Mouse (Mus musculus) stomach, postnatal 0 days (tissue): ENCODE data around the gene Tspyl2. TPM values are rescaled to one million over a fixed set of nuclear protein-coding genes. Genes with fewer than 3 reads are reported as not detected.
"Not testable (repeated sequence)": the region's sequence is repeated elsewhere in the genome, so short reads cannot be mapped to it uniquely, and the experiment has no call there.

Experiments
- ATAC-seq: fragments of 200-750 bp; cut with Nextera tagmentation; 2 replicates; pipeline ENCODE4 v1.8.0; 2017; ENCODE audit not compliant: low FRiP score, low TSS enrichment
- DNase-seq: peaks from one replicate; pipeline ENCODE4 v3.0.0-alpha.2; 2016; ENCODE audit warnings: low spot score
- H3K27ac ChIP-seq: fragments of 300-500 bp; sonication (generic); replicated peaks from 2 replicates; pipeline ENCODE4 v1.5.1; 2014; ENCODE audit warnings: mild to moderate bottlenecking, control low read depth
- H3K27me3 ChIP-seq: fragments of 300-500 bp; sonication (generic); 2 replicates; pipeline ENCODE4 v1.6.1; 2014; ENCODE audit warnings: low read length; ENCODE audit not compliant: control insufficient read depth, insufficient read depth
- H3K36me3 ChIP-seq: fragments of 300-500 bp; sonication (generic); 2 replicates; pipeline ENCODE4 v1.6.1; 2014; ENCODE audit warnings: low read length, mixed read lengths; ENCODE audit not compliant: control insufficient read depth, insufficient read depth
- H3K4me1 ChIP-seq: fragments of 300-500 bp; sonication (generic); replicated peaks from 2 replicates; pipeline ENCODE4 v1.6.1; 2014; ENCODE audit warnings: antibody characterized with exemption; ENCODE audit not compliant: control insufficient read depth, insufficient read depth
- H3K4me2 ChIP-seq: fragments of 300-500 bp; sonication (generic); replicated peaks from 2 replicates; pipeline ENCODE4 v1.6.1; 2014; ENCODE audit warnings: low read depth, mild to moderate bottlenecking, control low read depth, moderate library complexity
- H3K4me3 ChIP-seq: fragments of 300-500 bp; sonication (generic); 2 replicates; pipeline ENCODE4 v1.5.1; 2014; ENCODE audit warnings: low read depth, low read length, control low read depth
- H3K9ac ChIP-seq: fragments of 300-500 bp; sonication (generic); 2 replicates; pipeline ENCODE4 v1.6.1; 2014; ENCODE audit warnings: mild to moderate bottlenecking, low read length, control low read depth, mixed read lengths
- H3K9me3 ChIP-seq: fragments of 300-500 bp; sonication (generic); 2 replicates; pipeline ENCODE4 v1.6.1; 2016; ENCODE audit warnings: low read length; ENCODE audit not compliant: control insufficient read depth
- CTCF ChIP-seq: IDR thresholded peaks from 2 replicates; pipeline ENCODE4 v1.5.1; 2016; ENCODE audit warnings: antibody characterized with exemption, low read depth, mild to moderate bottlenecking, moderate library complexity
- EP300 ChIP-seq: optimal IDR thresholded peaks from 2 replicates; pipeline ENCODE3; 2016; ENCODE audit warnings: antibody characterized with exemption
- WGBS: fragments of 180-500 bp; shearing (Covaris S2); extraction: QIAGEN DNeasy Blood & Tissue Kit; methylation state at CpG from one replicate; pipeline ENCODE4 v1.1.7; 2014; 5-methylcytosine and 5-hydroxymethylcytosine counted together
- polyA plus RNA-seq: library from polyadenylated mRNA; unstranded; fragments of >200 nt; fragmentation: Nextera tagmentation; extraction: Ambion mirVana; gene quantifications from 2 replicates; pipeline ENCODE4 v1.2.1, GENCODE M21; 2015

The Tspyl2 gene
- polyA plus RNA-seq, 1 experiment from 2014 or later: 12.3 TPM

DNA sequence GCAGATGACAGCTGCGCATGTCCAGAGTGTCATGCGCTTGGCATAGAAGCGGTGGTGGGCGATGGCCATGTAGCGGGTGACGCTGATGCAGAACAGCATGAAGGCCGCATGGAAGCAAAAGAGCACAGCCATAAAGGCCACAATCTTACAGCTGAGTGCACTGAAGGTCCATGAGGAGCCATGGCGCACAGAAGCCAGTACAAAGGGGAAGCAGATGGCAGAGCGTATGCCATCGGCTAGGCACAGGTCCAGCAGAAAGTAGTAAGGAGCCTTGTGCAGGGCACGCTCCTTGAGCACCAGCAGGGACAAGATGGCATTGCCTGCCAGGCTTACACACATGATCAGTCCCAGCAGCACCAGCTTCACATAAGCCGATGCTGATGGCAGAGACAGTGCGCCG lies 4.8 kb upstream of the Tspyl2 start:
- Histone ChIP-seq H3K9me3 (no peaks in the 10 kb centered on the region), H3K27me3 (no peaks in the 10 kb centered on the region; the same call in 1 of the 2 replicates), H3K36me3 (no peaks in the 10 kb centered on the region), H3K4me2 (no peak overlapping the region), H3K9ac (no peak overlapping the region), H3K4me1 (no peaks in the 10 kb centered on the region), H3K27ac (no peak overlapping the region), H3K4me3 (no peak overlapping the region)
- ATAC-seq: no peak
- no peak for DNase-seq
- no peak for TF ChIP-seq EP300
- no peak for TF ChIP-seq CTCF
- WGBS: 96% methylated on average over 14 of the region's 14 CpGs

DNA sequence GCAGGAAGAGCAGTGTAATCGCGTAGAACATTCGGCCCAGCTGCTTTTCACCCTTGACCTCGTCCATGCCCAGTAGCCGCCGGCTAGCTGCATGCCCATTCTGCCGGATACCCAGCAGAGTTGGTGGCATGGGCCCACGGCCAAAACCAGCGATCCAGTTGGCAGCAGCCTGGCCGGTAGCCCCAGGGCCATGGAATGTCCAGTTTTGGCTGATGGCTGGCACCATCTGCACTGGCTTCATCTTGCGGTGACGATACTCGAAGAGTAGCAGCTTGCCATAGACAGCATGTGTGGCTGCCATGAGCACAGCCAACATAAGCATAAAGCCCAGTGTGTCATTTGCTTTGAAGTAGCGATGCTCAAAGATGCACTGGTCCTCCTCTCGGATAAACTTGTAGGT lies 4.4 kb upstream of the Tspyl2 start:
- no peak for TF ChIP-seq EP300
- TF ChIP-seq CTCF: no peak
- no peaks in the 10 kb centered on the region; the same call in 1 of the 2 replicates for H3K27me3 ChIP-seq
- H3K27ac ChIP-seq: no peak overlapping the region
- no peaks in the 10 kb centered on the region for H3K9me3 ChIP-seq
- ATAC-seq: no peak
- H3K4me1 ChIP-seq: no peaks in the 10 kb centered on the region
- no peak for DNase-seq
- H3K9ac ChIP-seq: no peak overlapping the region
- 88% methylated on average over 15 of the region's 15 CpGs for WGBS
- H3K4me3 ChIP-seq: no peak overlapping the region
- H3K36me3 ChIP-seq: no peaks in the 10 kb centered on the region
- H3K4me2 ChIP-seq: no peak overlapping the region

DNA sequence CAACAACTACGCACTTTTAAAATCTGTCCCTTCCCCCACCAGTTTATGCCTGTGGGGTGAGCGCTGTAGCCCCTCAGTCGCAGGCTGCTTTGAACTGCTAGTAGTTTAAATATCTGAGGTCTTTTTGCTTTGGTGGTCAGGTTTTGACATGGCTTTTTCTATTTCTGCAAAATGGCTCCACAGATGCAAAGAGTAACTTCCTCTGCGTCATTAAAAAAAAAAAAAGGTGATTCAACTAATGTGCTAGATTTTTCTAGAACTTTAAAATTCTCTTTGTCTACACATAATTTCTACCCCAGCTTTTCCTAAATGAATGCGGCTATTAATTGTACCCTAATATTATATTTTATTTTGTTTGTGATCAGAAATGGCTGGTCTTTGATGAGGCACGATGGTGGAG lies 678 bp upstream of the Tspyl2 start:
- no peaks in the 10 kb centered on the region for H3K36me3 ChIP-seq
- no peak for DNase-seq
- H3K9me3 ChIP-seq: no peaks in the 10 kb centered on the region
- peak overlapping the region; percentile 82 for H3K27ac ChIP-seq
- H3K4me3 ChIP-seq: peak overlapping the region; percentile 60
- no peaks in the 10 kb centered on the region; the same call in 1 of the 2 replicates for H3K27me3 ChIP-seq
- H3K4me1 ChIP-seq: no peaks in the 10 kb centered on the region
- ATAC-seq: no peak
- 26% methylated on average over 6 of the region's 6 CpGs for WGBS
- H3K9ac ChIP-seq: 0 out of 2 replicates have a peak overlapping the region, but pooled peaks have one; percentile 23
- TF ChIP-seq CTCF (no peak), EP300 (no peak)
- peak overlapping the region; percentile 42 for H3K4me2 ChIP-seq

DNA sequence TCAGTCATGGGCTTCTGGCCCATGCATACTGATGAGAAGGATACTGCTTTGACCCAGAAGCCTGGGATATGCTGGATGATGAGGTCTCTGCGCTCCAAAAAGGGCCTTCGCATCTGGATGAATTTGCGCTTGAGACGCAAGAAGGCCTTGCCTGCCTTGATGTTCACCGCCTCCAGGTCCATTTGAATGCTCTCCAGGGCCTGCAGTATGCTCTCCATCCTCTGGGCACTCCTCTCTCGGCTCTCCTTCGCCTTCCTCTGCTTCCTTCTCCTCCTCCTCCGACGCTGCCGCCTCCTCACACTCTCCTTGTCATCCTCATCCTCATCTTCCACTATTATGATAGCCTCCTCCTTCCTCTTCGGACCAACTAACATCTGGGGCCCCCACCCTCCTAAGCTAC lies 729 bp downstream of the Tspyl2 start:
- TF ChIP-seq CTCF (no peak), EP300 (no peak)
- Histone ChIP-seq H3K4me3 (peak overlapping the region; percentile 60), H3K4me1 (no peaks in the 10 kb centered on the region), H3K27ac (peak overlapping the region; percentile 87), H3K36me3 (no peaks in the 10 kb centered on the region), H3K4me2 (peak overlapping the region; percentile 56), H3K9ac (peak overlapping the region; percentile 79; the same call in 1 of the 2 replicates), H3K27me3 (no peaks in the 10 kb centered on the region; the same call in 1 of the 2 replicates), H3K9me3 (no peaks in the 10 kb centered on the region)
- ATAC-seq (no peak), DNase-seq (peak; percentile 24)
- WGBS: 36% methylated on average over 11 of the region's 11 CpGs

DNA sequence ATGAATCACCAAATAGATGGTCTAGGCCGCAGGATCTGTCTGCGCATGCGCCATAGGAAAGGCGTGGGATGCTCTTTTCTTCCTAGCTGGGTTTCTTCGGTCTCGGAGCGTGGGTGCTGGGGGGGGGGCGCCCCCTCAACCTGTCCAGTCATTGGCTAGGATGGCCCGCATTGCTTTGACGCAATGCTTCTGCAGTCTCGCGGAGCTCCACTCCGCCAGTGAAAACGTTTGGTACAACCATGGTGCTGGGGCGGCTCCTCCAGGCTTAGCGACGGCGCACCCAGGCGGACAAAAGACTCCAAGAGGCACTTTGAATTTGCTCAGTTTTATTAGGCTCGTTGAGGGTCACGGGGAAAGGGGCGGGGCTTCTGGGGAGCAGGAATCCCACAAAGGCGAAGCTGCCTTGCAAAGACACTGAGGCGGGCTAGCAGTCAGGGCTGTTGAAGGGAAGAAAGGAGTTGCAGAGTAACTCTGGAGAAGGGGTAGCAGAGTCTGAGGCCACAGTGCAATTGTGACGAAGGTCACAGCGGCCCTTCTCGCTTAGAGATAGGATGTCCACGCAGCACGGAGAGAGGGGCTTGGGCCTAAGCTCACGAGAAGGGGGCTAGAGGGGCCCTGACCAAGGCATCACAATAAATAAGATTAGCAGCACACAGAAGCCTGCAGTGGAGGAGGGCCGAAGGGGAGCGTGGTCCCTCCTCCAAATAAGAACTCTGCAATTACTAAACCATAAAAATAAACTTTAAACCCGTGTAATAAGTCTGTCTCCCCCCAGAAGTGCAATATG lies 5.5 kb downstream of the Tspyl2 start:
- WGBS: 14% methylated on average over 33 of the region's 33 CpGs

DNA sequence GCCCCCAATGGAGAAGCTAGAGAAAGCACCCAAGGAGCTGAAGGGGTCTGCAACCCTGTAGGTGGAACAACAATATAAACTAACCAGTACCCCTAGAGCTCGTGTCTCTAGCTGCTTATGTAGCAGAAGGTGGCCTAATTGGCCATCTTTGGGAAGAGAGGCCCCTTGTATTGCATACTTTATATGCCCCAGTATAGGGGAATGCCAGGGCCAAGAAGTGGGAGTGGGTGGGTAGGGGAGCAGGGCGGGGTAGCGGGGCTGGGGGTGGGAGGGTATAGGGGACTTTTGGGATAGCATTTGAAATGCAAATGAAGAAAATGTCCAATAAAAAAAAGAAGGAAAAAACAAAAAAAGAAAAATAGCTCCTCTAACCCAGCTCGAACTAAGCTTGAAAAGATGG lies 6.1 kb downstream of the Tspyl2 start:
- not testable (repeated sequence) for H3K27ac ChIP-seq, ATAC-seq, H3K4me1 ChIP-seq, H3K27me3 ChIP-seq, H3K9me3 ChIP-seq, H3K4me2 ChIP-seq, DNase-seq, H3K4me3 ChIP-seq, H3K36me3 ChIP-seq, H3K9ac ChIP-seq
- 51% methylated on average over 4 of the region's 4 CpGs for WGBS

More for the DNA sequence above, 5.5 kb downstream of the Tspyl2 start:
- no peaks in the 10 kb centered on the region for H3K9me3 ChIP-seq
- peak overlapping the region; percentile 88 for H3K27ac ChIP-seq
- peak overlapping the region; percentile 54 for H3K9ac ChIP-seq
- H3K36me3 ChIP-seq: no peaks in the 10 kb centered on the region
- no peaks in the 10 kb centered on the region for H3K4me1 ChIP-seq
- peak; percentile 99 for ATAC-seq
- peak overlapping the region; percentile 6; the same call in 1 of the 2 replicates for H3K4me3 ChIP-seq
- peak; percentile 87 for DNase-seq
- peak overlapping the region; percentile 46 for H3K4me2 ChIP-seq
- H3K27me3 ChIP-seq: no peaks in the 10 kb centered on the region
- TF ChIP-seq EP300: no peak
- no peak; the same call in 1 of the 2 replicates for TF ChIP-seq CTCF

DNA sequence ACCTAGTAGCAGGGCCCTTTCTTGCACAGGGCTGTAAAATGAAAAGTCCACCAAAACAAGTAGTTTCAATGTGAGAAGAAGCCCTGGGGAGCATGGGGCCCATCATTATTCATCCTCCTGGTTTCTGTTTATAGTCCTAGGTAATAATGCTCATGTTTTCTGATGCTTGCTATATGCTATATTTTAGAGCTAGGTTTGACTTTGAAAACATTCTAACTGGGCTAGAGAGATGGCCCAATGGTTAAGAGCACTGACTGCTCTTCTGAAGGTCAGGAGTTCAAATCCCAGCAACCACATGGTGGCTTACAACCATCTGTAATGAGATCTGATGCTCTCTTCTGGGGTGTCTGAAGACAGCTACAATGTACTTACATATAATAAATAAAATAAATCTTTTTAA lies 12.8 kb downstream of the Tspyl2 start:
- H3K4me3 ChIP-seq, H3K4me2 ChIP-seq, DNase-seq, H3K4me1 ChIP-seq, H3K27me3 ChIP-seq, H3K9me3 ChIP-seq, H3K27ac ChIP-seq, ATAC-seq, H3K36me3 ChIP-seq, H3K9ac ChIP-seq: not testable (repeated sequence)
